Mouse (Mus musculus) CD4-positive, CD25-positive, alpha-beta regulatory T cell, adult 2 months (primary cell): ENCODE measurements around the gene BC051019.

Experiments
- DNase-seq: peaks from one replicate; pipeline ENCODE4 v3.0.0-alpha.2; 2012; ENCODE audit warnings: low read depth, low spot score

The BC051019 gene

GRCm38 (mm10) chr7:109708961-109709382 is 14.7 kb downstream of the BC051019 start:
- DNase-seq = no peak

- DNase-seq = peak; percentile 85
Observed at GRCm38 (mm10) chr7:109707023-109707785, 16.4 kb downstream of the BC051019 start.

GRCm38 (mm10) chr7:109704461-109704860 is 19.2 kb downstream of the BC051019 start:
- no peak for DNase-seq

DNA sequence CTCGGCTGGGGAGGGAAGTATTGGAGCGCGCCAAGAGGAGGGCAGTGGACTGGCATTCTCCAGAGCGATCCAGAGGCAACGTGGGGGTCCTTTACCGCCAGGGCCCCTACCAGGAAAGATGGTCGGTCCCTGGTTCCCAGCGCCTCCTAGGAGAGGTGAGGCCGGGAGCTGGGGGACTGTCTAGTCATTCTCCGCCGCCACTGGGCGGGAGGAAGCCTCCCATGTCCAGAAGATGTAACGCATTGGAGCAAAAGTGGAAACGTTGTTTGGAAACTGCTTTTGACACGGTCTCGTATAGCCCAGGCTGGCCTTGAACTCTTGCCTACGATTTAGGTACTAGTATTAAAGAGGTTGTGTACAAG is 19.7 kb downstream of the BC051019 start:
- no peak for DNase-seq

GRCm38 (mm10) chr7:109703190-109704015 is 20.2 kb downstream of the BC051019 start, which contains the start of the genes St5 and Akip1:
Gene St5, minus strand, starts transcription at chr7:109703605.
Gene Akip1, plus strand, starts transcription at chr7:109703690.
- DNase-seq = peak; percentile 97

- no peak for DNase-seq
Observed at GRCm38 (mm10) chr7:109702721-109703120, 20.9 kb downstream of the BC051019 start.

DNA sequence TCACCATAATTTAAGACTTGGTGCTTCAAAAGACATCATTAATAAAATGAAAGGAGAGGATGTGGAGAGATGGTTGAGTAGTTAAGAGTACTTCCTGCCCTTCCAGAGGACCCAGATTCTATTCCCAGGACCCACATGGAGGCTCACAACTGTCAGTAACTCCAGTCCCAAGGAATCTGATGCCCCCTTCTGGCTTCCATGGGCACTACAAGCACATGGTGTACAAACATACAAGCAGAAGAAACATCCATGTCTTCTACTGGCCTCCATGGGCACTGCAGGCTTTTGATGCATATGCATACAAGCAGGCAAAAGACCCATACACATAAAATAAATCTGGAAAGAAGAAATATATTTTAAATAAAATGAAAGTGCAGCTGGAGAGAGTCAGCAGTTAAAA is 23.4 kb downstream of the BC051019 start:
- DNase-seq = peak; percentile 22

DNA sequence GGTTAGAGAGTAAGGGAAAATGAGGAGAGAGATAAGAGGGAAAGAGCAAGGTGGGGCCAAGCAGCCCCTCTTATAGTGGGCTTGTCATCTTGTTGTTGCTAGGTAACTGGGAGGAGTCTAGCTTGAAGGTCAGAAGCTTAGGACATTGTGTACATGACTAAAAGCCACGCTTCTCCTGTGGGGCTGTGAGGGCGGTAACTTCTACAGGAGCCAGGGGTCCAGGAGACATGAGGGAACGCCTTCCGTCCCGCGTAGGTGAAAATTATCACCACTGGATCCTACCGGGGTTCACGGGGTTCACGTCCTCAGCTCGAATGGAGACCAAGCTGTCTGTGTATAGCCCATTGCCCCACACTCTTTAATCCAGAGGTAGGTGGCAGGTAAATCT is 28.3 kb downstream of the BC051019 start:
- DNase-seq = no peak

GRCm38 (mm10) chr7:109694576-109695338 is 28.9 kb downstream of the BC051019 start:
- DNase-seq = no peak

DNA sequence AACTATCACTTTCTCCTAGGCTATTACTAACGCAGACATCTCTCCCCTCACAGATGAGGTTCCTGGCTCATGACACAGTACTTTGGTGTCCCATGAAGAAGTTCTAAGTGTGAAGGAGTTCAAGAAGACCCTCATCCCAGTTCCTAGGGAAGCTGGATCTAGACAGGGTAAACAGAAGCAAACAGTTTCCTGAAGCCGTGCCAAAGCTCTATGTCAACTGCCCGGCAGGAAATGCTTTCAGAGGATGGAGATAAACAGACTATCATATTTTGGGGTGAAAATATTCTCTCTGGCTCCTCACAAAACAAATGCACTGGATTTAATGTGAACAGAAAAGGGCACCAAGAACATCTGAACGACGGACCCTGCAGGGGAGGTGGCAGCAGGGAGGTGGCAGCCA is 32.7 kb downstream of the BC051019 start:
- DNase-seq = no peak

- DNase-seq = no peak
Observed at GRCm38 (mm10) chr7:109690101-109690500, 33.5 kb downstream of the BC051019 start.

- DNase-seq = no peak
Observed at GRCm38 (mm10) chr7:109686585-109687128, 37.0 kb downstream of the BC051019 start.

DNA sequence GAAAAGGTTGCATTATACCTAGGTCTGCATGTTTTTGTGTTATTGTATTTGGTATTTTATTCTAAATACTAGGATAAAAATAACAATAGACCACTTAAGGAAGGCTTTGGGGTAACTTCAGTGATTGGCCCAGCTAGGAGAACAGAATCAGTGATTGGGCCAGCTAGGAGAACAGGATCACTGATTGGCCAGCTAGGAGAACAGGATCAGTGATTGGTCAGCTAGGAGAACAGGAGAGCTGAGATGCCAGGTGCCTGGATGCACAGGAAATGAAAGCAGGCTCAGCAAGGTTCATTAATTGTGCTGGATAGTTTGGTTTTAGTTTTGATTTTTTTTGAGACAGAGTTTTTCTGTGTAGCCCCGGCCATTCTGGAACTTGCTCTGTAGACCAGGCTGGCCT is 42.8 kb downstream of the BC051019 start:
- no peak for DNase-seq

DNA sequence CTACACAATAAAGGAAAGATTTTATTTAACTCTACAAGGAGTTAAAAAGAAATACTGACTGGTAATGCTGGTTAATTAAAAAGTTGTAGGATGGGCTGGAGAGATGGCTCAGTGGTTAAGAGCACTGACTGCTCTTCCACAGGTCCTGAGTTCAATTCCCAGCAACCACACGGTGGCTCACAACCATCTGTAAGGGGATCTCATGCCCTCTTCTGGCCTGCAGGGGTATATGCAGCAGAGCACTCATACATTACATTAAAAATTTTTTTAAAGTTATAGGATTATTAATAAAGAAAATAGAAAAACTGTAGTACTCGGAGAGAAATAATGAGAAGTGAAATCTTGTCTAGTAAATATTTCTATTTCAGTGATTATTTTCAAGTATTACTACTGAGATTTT is 43.4 kb downstream of the BC051019 start:
- DNase-seq = no peak

GRCm38 (mm10) chr7:109674944-109675628 is 48.6 kb downstream of the BC051019 start:
- DNase-seq = no peak

DNA sequence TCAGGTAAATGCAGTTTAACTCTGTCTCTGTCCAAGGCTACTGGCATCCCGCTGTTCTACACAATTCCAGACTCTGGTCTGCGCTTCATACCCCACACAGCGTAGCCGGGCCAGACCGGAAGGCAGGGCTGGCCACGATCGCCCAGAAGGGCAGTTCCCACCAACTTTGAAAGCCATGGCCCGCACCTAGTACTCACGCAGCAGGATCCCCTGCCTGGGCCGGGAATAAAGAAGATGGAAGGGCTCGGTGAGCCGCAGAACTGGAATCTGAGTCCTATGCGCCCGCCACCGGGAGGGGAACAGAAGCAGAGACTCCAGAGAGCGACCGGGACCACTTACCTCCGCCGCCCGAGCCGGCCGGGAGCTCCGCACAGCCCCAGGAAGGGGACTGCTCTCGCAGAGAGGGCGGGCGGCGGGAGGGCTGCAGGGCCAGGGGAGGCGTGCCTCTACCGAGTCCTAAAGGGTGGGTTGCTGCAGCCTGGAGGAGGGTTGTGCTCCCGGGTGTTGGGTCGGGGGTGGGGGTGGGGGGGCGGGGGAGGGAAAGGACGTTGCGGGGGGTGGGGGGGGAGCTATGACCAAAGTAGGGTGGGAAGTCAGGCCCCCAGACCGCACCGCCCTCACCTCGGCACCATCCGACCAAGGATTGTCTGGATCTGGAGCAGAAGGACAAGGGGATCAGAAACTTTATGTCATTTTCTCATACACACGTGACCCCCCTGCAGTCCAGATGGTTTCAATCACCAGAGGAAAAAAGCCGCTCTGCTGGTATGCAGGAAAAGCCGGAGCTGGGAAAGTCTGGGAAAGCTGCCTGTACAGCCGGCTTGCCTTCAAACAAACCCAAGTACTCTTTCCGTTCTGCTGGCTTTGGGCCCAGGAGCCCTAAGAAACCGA is 51.8 kb downstream of the BC051019 start:
- DNase-seq = peak; percentile 5

GRCm38 (mm10) chr7:109669426-109670170 is 54.1 kb downstream of the BC051019 start:
- DNase-seq = no peak

DNA sequence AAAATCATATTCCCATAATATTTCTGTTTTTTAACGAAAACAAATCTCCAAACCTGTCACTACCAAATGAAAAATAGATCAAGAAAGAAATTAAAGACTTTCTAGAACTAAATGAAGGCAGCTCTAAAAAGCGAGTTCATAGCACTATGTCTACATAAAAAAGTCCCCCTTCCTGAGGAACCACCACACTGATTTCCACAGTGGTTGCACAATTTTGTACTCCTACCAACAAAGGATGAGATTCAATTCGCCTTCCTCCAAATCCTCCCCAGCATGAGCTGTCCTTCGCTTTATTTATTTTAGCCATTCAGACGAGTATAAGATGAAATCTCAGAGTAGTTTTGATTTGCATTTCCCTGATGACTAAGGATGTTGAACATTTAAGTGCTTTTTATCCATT is 57.0 kb downstream of the BC051019 start:
- DNase-seq = no peak

- no peak for DNase-seq
Observed at GRCm38 (mm10) chr7:109662626-109663025, 61.0 kb downstream of the BC051019 start.
